Mouse (Mus musculus) lung, adult 2 months (tissue): Measurements from ENCODE around the gene Rras2. TPM values are rescaled to one million over a fixed set of nuclear protein-coding genes. Genes with fewer than 3 reads are reported as not detected.

Source experiments
- DNase-seq: peaks from one replicate; pipeline ENCODE4 v3.0.0; 2022
- H3K4me1 ChIP-seq: fragments of 200-500 bp; 2 replicates; pipeline ENCODE4 v1.6.1; 2011; ENCODE audit warnings: low read length; ENCODE audit not compliant: control insufficient read depth, insufficient read depth
- H3K4me3 ChIP-seq: fragments of 200-500 bp; replicated peaks from 2 replicates; pipeline ENCODE3; 2011; ENCODE audit warnings: low read depth, mild to moderate bottlenecking, control low read depth, low read length; ENCODE audit errors: extremely low read depth
- CTCF ChIP-seq: fragments of 200-500 bp; IDR thresholded peaks from 2 replicates; pipeline ENCODE4 v1.5.1; 2011; ENCODE audit warnings: mild to moderate bottlenecking, low read length, control low read depth; ENCODE audit not compliant: insufficient read depth
- POLR2A ChIP-seq: fragments of 200-500 bp; IDR thresholded peaks from 2 replicates; pipeline ENCODE4 v1.6.1; 2011; ENCODE audit warnings: low read depth, mild to moderate bottlenecking, control low read depth, low read length, borderline replicate concordance; ENCODE audit errors: extremely low read depth
- WGBS: fragments of 180-500 bp; shearing (Covaris S2); methylation state at CpG from one replicate; pipeline ENCODE4 v1.1.7; 2018; 5-methylcytosine and 5-hydroxymethylcytosine counted together
- polyA plus RNA-seq: library from polyadenylated mRNA; depleted of rRNA; stranded (reverse); fragments of >200 nt; gene quantifications from 2 replicates; pipeline ENCODE4 v1.2.3, GENCODE M21; 2012; rRNA removed

The Rras2 gene
- polyA plus RNA-seq, 1 experiment = 24.4 TPM

GRCm38 (mm10) chr7:114020057-114020703, 97.4 kb downstream of the Rras2 start:
- Histone ChIP-seq H3K4me1 (no peaks in the 10 kb centered on the region; the same call in 1 of the 2 replicates), H3K4me3 (peak overlapping the region; percentile 79)
- 8% methylated on average over 11 of the region's 11 CpGs for WGBS
- DNase-seq = peak; percentile 17
- no peak for TF ChIP-seq POLR2A

- H3K4me1 ChIP-seq = no peaks in the 10 kb centered on the region; the same call in 1 of the 2 replicates
- 90% methylated on average over 3 of the region's 3 CpGs for WGBS
- H3K4me3 ChIP-seq = no peak overlapping the region
- no peak for DNase-seq
- TF ChIP-seq POLR2A (no peak), CTCF (no peak)
Observed at GRCm38 (mm10) chr7:114018861-114019260, 98.7 kb downstream of the Rras2 start.

DNA sequence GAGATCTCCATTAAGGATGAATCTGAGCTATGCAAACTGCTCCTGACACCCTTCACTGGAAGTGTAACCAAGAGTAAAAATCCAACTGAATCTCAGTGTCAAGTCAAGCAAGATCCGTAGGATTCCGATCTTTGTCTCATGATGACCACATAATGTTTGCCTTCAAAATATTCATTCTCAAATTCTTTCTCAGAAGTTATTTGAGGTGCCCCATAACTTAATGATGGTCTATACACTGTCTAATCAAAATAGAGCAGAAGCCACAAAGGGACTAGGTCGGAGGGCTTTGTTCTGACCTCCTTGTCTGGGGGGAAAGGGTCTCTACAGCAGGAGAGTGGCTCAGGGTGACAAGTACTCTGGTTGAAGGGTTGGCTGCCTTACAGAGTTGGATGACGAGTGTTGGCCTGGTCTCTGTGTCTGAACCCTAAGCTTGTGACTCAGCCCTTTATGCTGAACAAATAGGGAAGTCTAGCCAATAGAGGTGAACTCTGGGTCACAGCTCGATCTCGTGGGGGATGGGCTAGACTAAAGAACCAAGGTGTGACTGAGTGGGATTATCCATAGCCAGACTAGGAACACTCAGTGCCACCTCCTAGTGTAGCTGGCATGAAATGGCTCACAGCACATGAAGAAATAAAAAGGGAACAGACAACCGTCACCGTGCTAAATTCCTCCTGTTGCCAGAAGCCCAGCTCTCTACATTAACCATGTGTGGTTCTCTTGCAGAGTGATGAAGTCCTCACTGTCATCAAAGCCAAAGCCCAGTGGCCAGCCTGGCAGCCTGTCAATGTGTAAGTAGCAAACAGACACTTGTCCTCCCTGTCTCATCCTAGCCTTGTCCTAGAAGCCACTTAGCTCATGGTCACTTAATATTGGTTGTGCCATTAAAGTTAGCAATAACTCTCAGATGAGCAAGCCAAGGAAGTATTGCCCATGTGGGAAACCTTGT, 101.3 kb downstream of the Rras2 start:
- Histone ChIP-seq H3K4me1 (no peaks in the 10 kb centered on the region; the same call in 1 of the 2 replicates), H3K4me3 (no peak overlapping the region)
- peak; percentile 12 for DNase-seq
- 56% methylated on average over 8 of the region's 8 CpGs for WGBS
- no peak for TF ChIP-seq CTCF
- no peak for TF ChIP-seq POLR2A

DNA sequence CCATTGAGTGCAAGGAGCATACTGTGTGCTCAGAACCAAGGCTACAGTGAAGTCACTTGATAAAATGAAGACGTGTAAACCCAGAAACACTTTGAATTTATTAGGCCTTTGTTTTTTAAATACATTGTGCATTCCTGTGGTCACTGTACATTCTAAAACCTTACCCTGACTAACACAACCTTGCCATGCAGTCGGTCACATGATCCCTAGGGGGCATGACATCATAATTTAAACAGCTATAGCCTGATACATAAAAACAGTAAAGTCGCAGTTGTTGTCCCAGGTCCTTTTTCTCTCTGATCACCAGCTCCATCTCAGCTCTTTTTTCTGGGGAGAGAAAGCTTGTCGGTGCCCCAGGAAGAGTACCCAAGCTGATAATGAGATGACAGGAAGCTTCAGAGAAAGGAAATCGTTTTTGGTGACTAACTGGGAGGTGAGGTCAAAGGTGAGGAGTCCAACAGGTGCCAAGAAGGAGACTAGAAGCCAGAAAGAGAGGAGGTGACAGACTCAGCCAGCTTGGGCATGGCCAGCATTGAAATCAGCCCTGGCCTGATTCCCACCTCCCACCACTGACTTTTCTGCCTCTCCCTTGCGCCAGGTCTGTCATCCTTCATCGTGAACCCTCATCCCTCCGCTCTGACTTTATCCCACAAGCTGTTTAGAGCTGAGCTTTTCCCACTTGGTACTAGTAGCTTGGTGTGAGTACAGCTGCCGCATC, 105.7 kb downstream of the Rras2 start:
- TF ChIP-seq POLR2A = no peak
- TF ChIP-seq CTCF = no peak
- WGBS = 54% methylated on average over 9 of the region's 9 CpGs
- no peaks in the 10 kb centered on the region; the same call in 1 of the 2 replicates for H3K4me1 ChIP-seq
- no peak for DNase-seq
- H3K4me3 ChIP-seq = no peak overlapping the region

DNA sequence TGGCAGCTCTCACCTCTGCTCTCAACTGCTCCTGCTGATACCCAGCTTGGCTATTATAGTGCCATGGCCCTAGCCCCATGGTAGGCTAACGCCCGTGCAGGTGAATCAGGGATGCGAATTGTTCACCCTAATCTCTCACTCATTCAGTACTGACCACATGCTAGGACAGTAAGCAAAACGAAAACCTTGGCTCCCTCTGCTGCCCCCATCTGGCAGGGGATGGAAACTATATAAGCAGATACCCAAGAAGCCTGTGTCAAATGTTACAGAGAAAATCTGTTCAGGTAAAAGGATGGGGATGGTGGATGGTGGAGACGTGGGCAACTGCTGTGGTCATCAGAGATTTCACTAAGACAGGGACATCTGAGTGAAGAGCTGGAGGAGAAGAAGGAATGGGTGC, 110.0 kb downstream of the Rras2 start:
- WGBS = 71% methylated on average over 5 of the region's 5 CpGs
- Histone ChIP-seq H3K4me1 (no peaks in the 10 kb centered on the region), H3K4me3 (no peak overlapping the region)
- peak; percentile 44 for DNase-seq
- TF ChIP-seq POLR2A = no peak
- TF ChIP-seq CTCF = peak; percentile 47; the same call in 1 of the 2 replicates

DNA sequence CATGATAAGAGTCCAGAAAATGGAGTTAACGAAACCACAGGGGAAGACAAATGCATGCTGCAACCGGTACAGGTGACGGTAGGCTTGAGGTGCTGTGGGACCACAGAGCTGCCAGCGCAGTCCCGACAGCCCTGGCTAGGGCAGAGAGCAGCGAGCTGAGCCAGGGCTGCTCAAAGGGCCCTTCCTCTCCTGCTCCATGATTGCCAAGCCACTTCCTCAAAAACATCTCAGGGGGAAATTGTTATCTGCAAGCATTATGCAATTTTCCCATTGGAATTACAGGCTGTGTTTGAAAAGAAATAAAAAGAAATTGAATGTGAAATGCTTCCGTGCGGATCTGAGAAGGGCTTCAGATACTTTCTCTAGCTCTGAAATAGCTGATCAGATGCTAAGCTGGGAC, 111.1 kb downstream of the Rras2 start:
- no peaks in the 10 kb centered on the region for H3K4me1 ChIP-seq
- no peak for TF ChIP-seq CTCF
- no peak for TF ChIP-seq POLR2A
- WGBS = 70% methylated on average over 8 of the region's 8 CpGs
- no peak for DNase-seq
- no peak overlapping the region for H3K4me3 ChIP-seq

GRCm38 (mm10) chr7:114005499-114005898, 112.1 kb downstream of the Rras2 start:
- WGBS = 61% methylated on average over 5 of the region's 5 CpGs
- H3K4me1 ChIP-seq = no peaks in the 10 kb centered on the region
- TF ChIP-seq CTCF = no peak
- TF ChIP-seq POLR2A = no peak

GRCm38 (mm10) chr7:114004171-114004570, 113.4 kb downstream of the Rras2 start:
- 38% methylated on average over 5 of the region's 5 CpGs for WGBS
- Histone ChIP-seq H3K4me3 (no peak overlapping the region), H3K4me1 (no peaks in the 10 kb centered on the region)
- no peak for DNase-seq
- no peak for TF ChIP-seq POLR2A
- no peak for TF ChIP-seq CTCF

More at GRCm38 (mm10) chr7:114005499-114005898, 112.1 kb downstream of the Rras2 start:
- no peak for DNase-seq
- no peak overlapping the region for H3K4me3 ChIP-seq

GRCm38 (mm10) chr7:113997675-113998354, 119.8 kb downstream of the Rras2 start:
- WGBS = 70% methylated on average over 7 of the region's 7 CpGs
- no peak for DNase-seq
- H3K4me3 ChIP-seq = no peak overlapping the region
- TF ChIP-seq POLR2A = no peak
- no peak for TF ChIP-seq CTCF
- no peaks in the 10 kb centered on the region for H3K4me1 ChIP-seq

Other genes with a start within 250 kb of the Rras2 start
- 32.3 and 33.5 TPM in 2 replicates for gene Copb1, start 136.9 kb upstream of the Rras2 start, polyA plus RNA-seq
- 49.9 and 84.0 TPM in 2 replicates for gene Psma1, start 158.3 kb upstream of the Rras2 start, polyA plus RNA-seq